Mouse (Mus musculus): ENCODE data around the gene C2cd4b. TPM values are rescaled to one million over a fixed set of nuclear protein-coding genes. Genes with fewer than 3 reads are reported as not detected.

C2cd4b gene
- polyA plus RNA-seq, 1 experiment = 25.6 TPM

GRCm38 (mm10) chr9:67787671-67788070 lies 28.4 kb downstream of the C2cd4b start:
- Histone ChIP-seq H3K4me1 (ENCODE audit: control insufficient read depth, insufficient read depth, low read length) (no peaks in the 10 kb centered on the region), H3K36me3 (ENCODE audit: control insufficient read depth, insufficient read depth, low read length) (no peaks in the 10 kb centered on the region), H3K4me3 (ENCODE audit: control insufficient read depth, low read depth, low read length) (no peak overlapping the region), H3K27ac (ENCODE audit: control insufficient read depth, insufficient read depth, low read depth, low read length) (no peak overlapping the region), H3K27me3 (ENCODE audit: control insufficient read depth, insufficient read depth, low read length) (no peaks in the 10 kb centered on the region)
- no peak for TF ChIP-seq POLR2A (IDR thresholded peaks at IDR 0.05; ENCODE audit: control insufficient read depth, low read depth, low read length)
- TF ChIP-seq CTCF (IDR thresholded peaks at IDR 0.05; ENCODE audit: control insufficient read depth, insufficient read depth, insufficient replicate concordance, low read depth, low read length) = no peak

- no peaks in the 10 kb centered on the region for H3K4me1 ChIP-seq (ENCODE audit: control insufficient read depth, insufficient read depth, low read length)
- H3K4me3 ChIP-seq (ENCODE audit: control insufficient read depth, low read depth, low read length) = no peak overlapping the region
- no peaks in the 10 kb centered on the region for H3K27me3 ChIP-seq (ENCODE audit: control insufficient read depth, insufficient read depth, low read length)
- no peaks in the 10 kb centered on the region for H3K36me3 ChIP-seq (ENCODE audit: control insufficient read depth, insufficient read depth, low read length)
- H3K27ac ChIP-seq (ENCODE audit: control insufficient read depth, insufficient read depth, low read depth, low read length) = no peak overlapping the region
- TF ChIP-seq POLR2A (IDR thresholded peaks at IDR 0.05; ENCODE audit: control insufficient read depth, low read depth, low read length) (no peak), CTCF (IDR thresholded peaks at IDR 0.05; ENCODE audit: control insufficient read depth, insufficient read depth, insufficient replicate concordance, low read depth, low read length) (no peak)
Observed at GRCm38 (mm10) chr9:67792405-67792804, 33.2 kb downstream of the C2cd4b start.

- no peaks in the 10 kb centered on the region for H3K27me3 ChIP-seq (ENCODE audit: control insufficient read depth, insufficient read depth, low read length)
- H3K36me3 ChIP-seq (ENCODE audit: control insufficient read depth, insufficient read depth, low read length) = no peaks in the 10 kb centered on the region
- no peaks in the 10 kb centered on the region for H3K4me1 ChIP-seq (ENCODE audit: control insufficient read depth, insufficient read depth, low read length)
- no peak overlapping the region for H3K27ac ChIP-seq (ENCODE audit: control insufficient read depth, insufficient read depth, low read depth, low read length)
- TF ChIP-seq CTCF (IDR thresholded peaks at IDR 0.05; ENCODE audit: control insufficient read depth, insufficient read depth, insufficient replicate concordance, low read depth, low read length) = no peak
- no peak for TF ChIP-seq POLR2A (IDR thresholded peaks at IDR 0.05; ENCODE audit: control insufficient read depth, low read depth, low read length)
- no peak overlapping the region for H3K4me3 ChIP-seq (ENCODE audit: control insufficient read depth, low read depth, low read length)
Observed at GRCm38 (mm10) chr9:67793501-67793900, 34.3 kb downstream of the C2cd4b start.

GRCm38 (mm10) chr9:67794216-67794615 lies 35.0 kb downstream of the C2cd4b start:
- no peaks in the 10 kb centered on the region for H3K4me1 ChIP-seq (ENCODE audit: control insufficient read depth, insufficient read depth, low read length)
- no peak overlapping the region for H3K4me3 ChIP-seq (ENCODE audit: control insufficient read depth, low read depth, low read length)
- H3K36me3 ChIP-seq (ENCODE audit: control insufficient read depth, insufficient read depth, low read length) = no peaks in the 10 kb centered on the region
- TF ChIP-seq CTCF (IDR thresholded peaks at IDR 0.05; ENCODE audit: control insufficient read depth, insufficient read depth, insufficient replicate concordance, low read depth, low read length) = no peak
- no peak for TF ChIP-seq POLR2A (IDR thresholded peaks at IDR 0.05; ENCODE audit: control insufficient read depth, low read depth, low read length)
- no peaks in the 10 kb centered on the region for H3K27me3 ChIP-seq (ENCODE audit: control insufficient read depth, insufficient read depth, low read length)
- no peak overlapping the region for H3K27ac ChIP-seq (ENCODE audit: control insufficient read depth, insufficient read depth, low read depth, low read length)

- Histone ChIP-seq H3K36me3 (ENCODE audit: control insufficient read depth, insufficient read depth, low read length) (no peaks in the 10 kb centered on the region), H3K27ac (ENCODE audit: control insufficient read depth, insufficient read depth, low read depth, low read length) (no peak overlapping the region), H3K4me3 (ENCODE audit: control insufficient read depth, low read depth, low read length) (no peak overlapping the region), H3K4me1 (ENCODE audit: control insufficient read depth, insufficient read depth, low read length) (no peaks in the 10 kb centered on the region), H3K27me3 (ENCODE audit: control insufficient read depth, insufficient read depth, low read length) (no peaks in the 10 kb centered on the region)
- TF ChIP-seq POLR2A (IDR thresholded peaks at IDR 0.05; ENCODE audit: control insufficient read depth, low read depth, low read length) = no peak
- TF ChIP-seq CTCF (IDR thresholded peaks at IDR 0.05; ENCODE audit: control insufficient read depth, insufficient read depth, insufficient replicate concordance, low read depth, low read length) = no peak
Observed at GRCm38 (mm10) chr9:67794668-67795067, 35.4 kb downstream of the C2cd4b start.

- Histone ChIP-seq H3K4me3 (ENCODE audit: control insufficient read depth, low read depth, low read length) (no peak overlapping the region), H3K36me3 (ENCODE audit: control insufficient read depth, insufficient read depth, low read length) (no peaks in the 10 kb centered on the region), H3K27me3 (ENCODE audit: control insufficient read depth, insufficient read depth, low read length) (no peaks in the 10 kb centered on the region), H3K4me1 (ENCODE audit: control insufficient read depth, insufficient read depth, low read length) (no peaks in the 10 kb centered on the region), H3K27ac (ENCODE audit: control insufficient read depth, insufficient read depth, low read depth, low read length) (no peak overlapping the region)
- TF ChIP-seq CTCF (IDR thresholded peaks at IDR 0.05; ENCODE audit: control insufficient read depth, insufficient read depth, insufficient replicate concordance, low read depth, low read length) (no peak), POLR2A (IDR thresholded peaks at IDR 0.05; ENCODE audit: control insufficient read depth, low read depth, low read length) (no peak)
Observed at GRCm38 (mm10) chr9:67795205-67795675, 36.0 kb downstream of the C2cd4b start.

GRCm38 (mm10) chr9:67799078-67799819 lies 40.0 kb downstream of the C2cd4b start:
- Histone ChIP-seq H3K36me3 (ENCODE audit: control insufficient read depth, insufficient read depth, low read length) (no peaks in the 10 kb centered on the region), H3K4me1 (ENCODE audit: control insufficient read depth, insufficient read depth, low read length) (no peaks in the 10 kb centered on the region), H3K4me3 (ENCODE audit: control insufficient read depth, low read depth, low read length) (no peak overlapping the region), H3K27ac (ENCODE audit: control insufficient read depth, insufficient read depth, low read depth, low read length) (no peak overlapping the region), H3K27me3 (ENCODE audit: control insufficient read depth, insufficient read depth, low read length) (no peaks in the 10 kb centered on the region)
- TF ChIP-seq CTCF (IDR thresholded peaks at IDR 0.05; ENCODE audit: control insufficient read depth, insufficient read depth, insufficient replicate concordance, low read depth, low read length) (no peak), POLR2A (IDR thresholded peaks at IDR 0.05; ENCODE audit: control insufficient read depth, low read depth, low read length) (no peak)

All from testis, adult 2 months (tissue).